Mouse (Mus musculus): ENCODE measurements at regions not wholly inside any gene's neighbourhood (a gene's known extent, or its start where the extent isn't known, plus 50 kb on each side); places are given as distances from the start of the nearest gene placed in this dataset.

DNA sequence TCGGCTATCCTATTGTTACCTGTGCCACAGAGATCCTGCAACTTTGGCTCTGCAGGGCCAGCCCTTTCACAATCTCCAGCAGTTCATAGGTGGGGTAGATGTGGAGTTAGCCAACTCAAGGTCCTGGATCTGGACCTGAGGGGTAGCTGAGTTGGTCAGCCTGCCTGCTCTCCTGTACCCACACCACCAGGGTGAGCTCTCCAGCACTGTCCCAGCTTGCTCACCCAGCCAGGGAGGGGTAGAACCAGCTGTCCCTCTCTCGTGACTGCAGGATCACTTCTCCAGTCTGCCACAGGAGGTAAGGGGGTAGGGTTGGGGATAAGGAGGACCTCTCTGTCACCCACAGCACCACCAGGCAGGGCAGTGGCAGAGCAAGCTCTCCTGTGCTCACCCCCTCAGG lies 104.6 kb upstream of the Arid1b start:
- no peak for TF ChIP-seq ZC3H11A (IDR thresholded peaks at IDR 0.05; ENCODE audit: borderline replicate concordance, low read depth, low read length)
- TF ChIP-seq HCFC1 (IDR thresholded peaks at IDR 0.05; ENCODE audit: borderline replicate concordance, insufficient read depth, low read length): no peak
- no peak for TF ChIP-seq MAFK (IDR thresholded peaks at IDR 0.05; ENCODE audit: insufficient read depth, low read depth, low read length)

All from ES-E14 (cell line).